Mouse (Mus musculus): ENCODE results near the gene Nrros.
A peak's percentile ranks its signal among the peaks of the same experiment; 100 is the strongest.
"Not testable (repeated sequence)": the region's sequence is repeated elsewhere in the genome, so short reads cannot be mapped to it uniquely, and the experiment has no call there.

Nrros gene

DNA sequence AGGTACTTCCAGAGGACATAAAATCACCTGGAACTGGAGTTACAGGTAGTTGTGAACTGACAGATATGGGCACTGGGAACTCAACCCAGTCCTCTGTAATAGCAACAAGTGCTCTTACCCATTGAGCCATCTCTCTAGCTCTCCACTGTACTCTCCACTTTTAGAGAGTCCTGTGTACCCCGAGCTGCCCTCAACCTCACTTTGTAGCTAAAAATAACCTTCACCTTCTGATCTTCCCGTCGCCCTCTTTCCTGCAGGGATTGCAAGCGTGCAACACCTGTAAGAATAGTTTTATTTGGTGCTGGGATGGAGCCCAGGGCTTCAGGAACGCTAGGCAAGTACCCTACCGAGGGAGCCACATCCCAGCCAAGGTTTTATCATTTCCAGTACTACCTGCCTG lies 49.6 kb downstream of the Nrros start:
- DNase-seq (ENCODE audit: low read depth, low spot score) = no peak

DNA sequence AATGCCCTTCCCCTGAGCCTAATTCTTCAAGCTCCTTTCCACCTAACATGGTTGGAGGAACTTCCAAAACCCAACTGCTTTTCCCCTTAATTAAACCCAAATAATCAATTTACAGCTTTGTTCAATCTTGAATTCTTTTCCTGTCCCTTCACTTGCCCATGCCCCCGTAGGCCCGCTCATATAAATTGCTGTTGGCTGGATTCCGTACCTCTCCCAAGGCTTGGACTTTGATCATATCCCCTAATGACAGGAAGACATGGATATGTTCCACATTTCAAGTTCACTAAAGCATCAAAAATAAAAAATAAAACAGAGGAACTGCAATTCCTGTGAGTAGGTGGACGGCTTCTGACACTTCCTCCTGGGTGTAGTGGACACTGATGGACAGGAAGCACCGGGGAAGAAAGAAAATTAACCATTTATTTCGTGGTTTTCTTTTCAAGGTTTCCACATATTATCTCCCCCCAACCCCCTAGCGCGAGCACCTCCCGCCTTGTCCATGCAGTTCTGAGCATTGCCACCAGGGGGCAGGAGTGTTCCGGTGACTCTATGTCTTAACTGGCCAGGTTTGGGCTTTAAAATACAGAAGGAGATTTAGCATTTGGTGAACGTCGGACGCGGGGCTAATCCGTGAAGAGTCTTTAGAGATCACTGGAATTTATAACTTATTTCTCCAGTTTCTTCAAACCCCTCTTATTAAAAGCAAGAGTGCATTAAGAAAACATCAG lies 50.3 kb downstream of the Nrros start:
- DNase-seq (ENCODE audit: low read depth, low spot score) = peak; percentile 28

DNA sequence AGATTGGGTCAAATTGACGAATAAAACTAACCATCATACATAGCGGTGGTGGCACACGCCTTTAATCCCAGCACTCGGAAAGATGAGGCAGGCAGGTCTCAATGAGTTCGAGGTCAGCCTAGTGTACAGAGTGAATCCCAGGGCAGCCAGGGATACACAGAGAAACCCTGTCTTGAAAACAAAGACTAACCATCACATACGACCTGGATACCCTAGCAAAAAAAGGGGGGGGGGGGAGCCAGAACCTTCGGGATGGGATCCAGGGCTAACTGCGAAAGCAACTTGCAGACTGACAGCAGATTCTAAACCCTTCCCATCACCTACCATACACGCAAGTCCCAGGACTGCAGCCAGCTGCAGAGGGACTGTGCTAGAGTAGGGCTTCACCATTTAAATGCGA lies 51.0 kb downstream of the Nrros start:
- no peak for DNase-seq (ENCODE audit: low read depth, low spot score)

DNA sequence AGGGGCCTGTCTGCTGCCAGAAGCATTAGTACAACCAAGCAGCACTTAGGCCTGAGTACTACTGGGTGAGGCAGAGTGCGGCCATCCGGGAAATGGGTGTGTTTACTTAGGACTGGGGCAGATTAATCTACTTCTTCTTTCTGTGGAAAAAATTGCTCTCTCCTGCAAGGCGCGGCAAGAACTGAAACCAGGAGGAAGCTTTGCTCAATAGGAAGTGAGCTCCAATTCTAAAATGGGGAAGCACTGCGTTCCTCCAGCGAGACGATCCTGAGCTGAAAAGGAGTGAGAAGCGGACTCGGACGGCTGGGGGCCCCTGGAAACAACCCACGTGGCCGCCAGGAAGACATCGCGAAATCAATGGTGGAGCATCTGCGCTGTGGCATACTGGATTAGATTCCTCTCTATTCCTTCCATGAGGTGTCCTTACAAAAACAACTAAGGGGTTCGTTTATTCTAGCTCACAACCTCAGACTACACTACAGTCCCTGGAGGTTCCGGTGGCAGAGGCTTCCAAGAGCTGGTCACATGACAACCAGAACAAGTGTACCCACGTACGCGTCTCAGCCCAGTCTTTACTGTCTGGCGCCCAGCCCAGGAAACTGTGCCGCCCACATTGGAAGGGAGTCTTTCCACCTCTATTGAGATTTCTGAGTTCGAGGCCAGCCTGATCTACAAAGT lies 51.7 kb downstream of the Nrros start:
- DNase-seq (ENCODE audit: low read depth, low spot score) = no peak

DNA sequence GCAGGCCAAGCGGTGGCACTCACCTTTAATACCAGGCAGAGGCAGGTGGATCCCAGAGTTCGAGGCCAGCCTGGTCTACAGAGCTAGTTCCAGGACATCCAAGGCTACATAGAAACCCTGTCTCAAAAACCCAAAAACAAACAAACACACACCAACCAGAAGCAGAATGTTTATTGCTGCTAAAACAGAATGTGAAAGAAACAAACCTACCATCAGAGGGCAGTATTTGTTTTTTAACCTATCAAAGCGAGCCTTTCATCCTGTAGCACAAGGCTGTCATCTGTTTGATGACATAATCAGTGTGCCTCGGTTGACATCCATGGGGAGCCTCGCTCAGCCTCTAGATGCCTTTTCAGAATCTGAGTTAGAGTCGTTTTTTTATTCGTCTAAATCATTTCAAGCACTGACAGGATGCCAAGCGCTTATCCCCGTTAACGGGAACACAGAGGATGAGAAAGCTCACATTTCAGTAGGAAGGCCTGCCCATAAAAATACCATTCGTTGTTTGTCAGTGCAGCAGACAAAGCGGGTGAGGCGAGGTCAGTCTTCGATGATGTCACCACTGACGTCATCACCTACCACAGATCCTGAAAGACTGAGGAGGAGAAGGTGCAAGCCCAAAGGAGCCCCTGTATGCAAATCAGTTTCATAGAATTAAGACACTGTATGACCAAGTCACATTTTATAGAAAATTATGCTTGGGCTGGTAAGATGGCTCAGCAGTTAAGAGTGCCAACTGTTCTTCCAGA lies 54.3 kb downstream of the Nrros start:
- no peak for DNase-seq (ENCODE audit: low read depth, low spot score)

DNA sequence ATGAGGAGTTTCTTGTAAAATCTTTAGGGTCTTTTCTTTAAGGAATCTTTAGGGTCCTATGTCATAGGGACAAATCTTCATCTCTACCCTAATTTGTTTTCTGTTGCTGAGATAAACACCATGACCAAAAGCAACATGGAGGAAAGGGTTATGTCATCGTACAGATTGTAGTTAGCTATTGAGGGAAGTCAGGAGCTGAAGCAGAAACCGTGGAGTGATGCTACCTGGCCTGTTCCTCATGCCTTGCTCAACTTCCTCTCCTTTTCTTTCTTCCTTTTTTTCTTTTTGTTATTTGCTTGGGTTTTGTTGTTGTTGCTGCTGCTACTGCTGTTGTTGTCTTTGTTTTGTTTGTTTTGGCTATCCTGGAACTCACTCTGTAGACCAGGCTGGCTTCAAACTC lies 56.8 kb downstream of the Nrros start:
- DNase-seq (ENCODE audit: low read depth, low spot score) = no peak

DNA sequence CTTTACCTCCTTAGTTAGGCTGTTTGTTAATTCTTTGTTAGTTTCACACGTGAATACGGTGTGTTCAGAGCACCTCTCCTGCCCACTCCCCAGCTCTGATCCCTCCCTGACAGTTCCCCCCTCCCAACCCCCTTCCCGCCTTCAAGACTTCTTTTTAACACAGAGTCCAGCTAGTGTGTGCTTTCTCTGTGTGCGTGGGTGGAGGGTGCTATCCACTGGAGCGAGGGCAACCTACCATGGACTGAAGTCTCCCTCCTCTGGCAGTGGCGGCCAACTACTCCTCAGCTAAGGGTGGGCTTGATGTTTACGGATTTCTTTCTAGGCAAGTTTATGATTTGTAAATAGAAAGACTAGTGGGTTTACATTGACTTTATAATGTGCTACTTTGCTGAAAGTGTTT lies 57.2 kb downstream of the Nrros start:
- no peak for DNase-seq (ENCODE audit: low read depth, low spot score)

DNA sequence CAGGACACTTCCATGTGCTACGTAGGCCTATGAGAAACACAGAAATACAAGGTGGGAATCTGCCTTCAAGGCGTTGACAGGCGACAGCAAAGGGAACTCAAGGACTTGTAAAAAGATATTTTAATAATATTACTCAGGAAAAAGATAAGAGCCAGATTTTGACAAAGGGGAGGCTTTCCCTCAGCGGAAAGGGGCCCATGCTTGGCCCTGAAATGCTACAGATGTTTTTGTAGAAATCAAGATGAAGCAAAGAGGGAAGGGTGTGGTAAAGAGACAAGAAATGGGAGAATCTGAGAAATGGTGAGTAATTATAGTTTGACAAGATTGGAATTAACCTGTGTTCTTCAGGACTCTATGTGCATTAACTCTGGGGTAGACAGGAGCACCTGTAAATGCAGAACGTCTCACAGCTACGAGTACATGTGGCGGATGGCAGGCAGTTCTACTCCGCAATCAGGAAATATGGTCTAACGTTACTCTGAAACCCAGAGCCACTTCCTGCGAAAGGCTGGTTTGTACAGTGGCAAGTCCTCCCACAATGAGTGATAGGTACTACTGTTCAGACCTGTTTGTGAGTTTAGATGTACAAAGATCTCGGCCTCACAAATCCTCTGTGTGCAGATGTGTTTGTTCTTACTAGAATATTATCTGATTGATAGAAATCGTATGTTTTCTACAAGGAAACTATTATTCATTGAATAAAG lies 57.9 kb downstream of the Nrros start:
- DNase-seq (ENCODE audit: low read depth, low spot score) = no peak

DNA sequence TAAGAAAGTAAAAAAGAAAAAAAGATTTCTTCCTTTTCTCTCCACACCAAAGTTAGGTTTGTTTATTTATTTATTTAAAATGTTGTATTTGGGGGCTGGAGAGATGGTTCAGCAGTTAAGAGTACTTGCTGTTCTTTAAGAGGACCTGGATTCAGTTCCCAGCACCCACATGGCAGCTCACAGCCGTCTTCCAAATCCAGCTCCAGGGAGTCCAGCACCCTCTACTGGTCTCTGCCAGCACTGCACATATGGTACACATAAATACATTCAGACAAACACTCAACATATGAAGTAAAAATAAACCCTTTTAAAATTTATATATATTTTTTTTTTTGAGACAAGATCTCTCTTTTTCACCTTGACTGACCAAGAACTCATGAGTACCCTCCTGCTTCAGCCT lies 59.7 kb downstream of the Nrros start:
- DNase-seq (ENCODE audit: low read depth, low spot score) = no peak

DNA sequence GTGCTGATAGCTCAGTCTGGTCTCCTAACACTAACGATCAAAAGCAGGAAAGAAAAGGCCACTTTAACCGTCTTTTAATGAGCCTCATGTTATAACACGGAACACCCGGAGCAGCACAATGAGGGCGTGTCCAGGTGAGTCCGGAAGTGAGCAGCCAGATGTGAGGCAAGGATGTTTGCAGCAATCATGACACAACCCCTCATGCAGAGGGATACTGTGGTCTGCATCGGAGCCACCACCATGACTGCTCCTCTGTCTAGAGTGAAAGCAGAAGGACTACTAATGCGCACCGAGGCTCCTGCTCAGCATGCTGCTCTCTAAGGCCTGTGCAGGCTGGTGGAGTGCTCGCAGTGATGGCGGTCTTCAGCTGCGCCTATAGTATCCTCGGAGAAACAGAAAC lies 63.1 kb downstream of the Nrros start:
- DNase-seq (ENCODE audit: low read depth, low spot score) = no peak

DNA sequence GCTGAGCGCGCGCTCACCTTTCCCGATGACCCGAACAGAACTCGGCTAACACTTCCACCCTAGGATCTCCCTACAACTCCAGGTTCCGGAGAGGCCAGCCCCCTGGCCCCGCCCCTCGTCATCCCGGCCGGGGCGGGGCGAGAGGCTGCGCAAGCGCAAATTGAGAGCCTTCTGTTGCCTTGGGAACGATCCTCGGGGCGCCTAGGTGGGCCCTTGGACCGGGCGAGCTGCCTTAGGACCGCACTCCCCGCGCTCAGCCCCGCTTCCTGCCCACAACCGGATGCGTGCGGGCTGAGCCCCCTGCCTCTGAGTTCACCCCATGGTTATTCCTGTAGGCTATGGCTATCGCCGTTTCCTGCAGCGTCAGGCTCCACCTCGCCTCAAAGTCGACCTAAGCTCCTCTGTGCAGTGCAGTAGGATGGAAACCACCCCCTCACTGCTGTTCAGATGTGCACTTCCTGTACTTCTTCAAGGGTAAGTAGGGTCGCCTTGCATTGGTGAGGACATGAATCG lies 65.7 kb downstream of the Nrros start, which contains the start of the genes Pigx and Cep19:
Pigx (minus strand) TSS at position 103 of the 513 bp plus-strand sequence.
Cep19 (plus strand) TSS at position 163 of the 513 bp plus-strand sequence.
- DNase-seq (ENCODE audit: low read depth, low spot score) = peak; percentile 74

DNA sequence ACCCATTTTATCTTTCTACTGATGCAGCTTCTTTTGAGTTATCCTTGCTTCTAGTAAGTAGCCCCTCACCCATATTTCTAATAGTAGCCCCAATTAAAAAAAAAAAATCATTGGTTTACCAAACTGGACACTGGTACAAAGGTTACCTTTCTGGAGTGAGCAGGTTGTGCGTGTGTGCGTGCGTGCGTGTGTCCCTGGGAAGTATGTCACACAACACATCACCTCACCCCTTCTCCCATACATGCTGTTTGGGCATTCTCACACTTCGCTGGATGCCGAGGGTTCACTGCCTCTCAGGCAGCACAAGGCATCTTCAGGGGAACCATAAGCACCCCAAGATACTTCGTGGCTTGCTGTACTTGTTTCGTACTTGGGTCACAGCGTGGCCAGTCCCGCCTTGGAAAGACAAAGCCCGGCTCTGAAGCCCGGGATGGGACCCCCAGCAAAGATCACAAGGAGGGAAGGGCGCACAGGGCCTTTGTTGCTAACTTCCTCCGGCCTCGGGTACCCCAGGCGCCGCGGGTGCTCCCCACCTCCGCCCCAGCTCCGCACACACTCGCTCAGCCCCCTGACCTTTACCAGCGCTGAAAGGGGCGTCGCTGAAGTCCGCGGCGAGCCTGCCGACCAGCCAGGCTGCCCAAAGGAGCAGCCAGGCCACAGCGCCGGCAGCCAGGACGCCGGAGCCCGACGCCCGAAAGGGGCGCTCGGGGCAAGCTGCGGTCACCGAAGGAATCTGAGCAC lies 66.3 kb downstream of the Nrros start:
- DNase-seq (ENCODE audit: low read depth, low spot score) = no peak

DNA sequence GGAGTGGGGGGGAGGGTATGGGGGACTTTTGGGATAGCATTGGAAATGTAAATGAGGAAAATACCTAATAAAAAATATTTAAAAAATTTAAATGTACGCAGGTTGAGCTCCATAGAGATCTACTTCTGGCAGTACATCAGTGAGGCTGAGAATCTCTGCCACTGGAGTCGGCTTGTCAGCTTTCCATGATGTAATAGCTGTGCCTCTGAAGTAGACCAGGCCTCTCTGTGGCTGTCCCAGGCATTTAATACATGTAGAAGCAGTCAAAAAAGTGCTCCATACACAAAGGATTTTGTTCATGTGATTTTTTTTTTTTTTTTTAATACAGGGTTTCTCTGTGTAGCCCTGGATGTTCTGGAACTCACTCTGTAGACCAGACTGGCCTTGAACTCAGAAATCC lies 67.6 kb downstream of the Nrros start:
- not testable (repeated sequence) for DNase-seq (ENCODE audit: low read depth, low spot score)

All from brain, embryonic 18.5 days (tissue).